Mouse (Mus musculus) forebrain, embryonic 14.5 days (tissue): ENCODE data around the gene Ddx18. TPM values are rescaled to one million over a fixed set of nuclear protein-coding genes. Genes with fewer than 3 reads are reported as not detected.

Experiments
- ATAC-seq: fragments of 200-750 bp; cut with Nextera tagmentation; 2 replicates; pipeline ENCODE4 v1.8.0; 2017; ENCODE audit warnings: mild to moderate bottlenecking, moderate library complexity
- DNase-seq: peaks from one replicate; pipeline ENCODE4 v3.0.0-alpha.2; 2015; ENCODE audit warnings: low spot score
- H3K27ac ChIP-seq: fragments of 300-500 bp; sonication (generic); 2 replicates; pipeline ENCODE4 v1.5.1; 2014; ENCODE audit warnings: low read depth, mild to moderate bottlenecking, control low read depth, low read length, moderate library complexity
- H3K27me3 ChIP-seq: fragments of 300-500 bp; sonication (generic); replicated peaks from 2 replicates; pipeline ENCODE4 v1.6.1; 2014; ENCODE audit warnings: low read length, control low read depth, mixed read lengths; ENCODE audit not compliant: control insufficient read depth, insufficient read depth
- H3K36me3 ChIP-seq: fragments of 300-500 bp; sonication (generic); 2 replicates; pipeline ENCODE4 v1.6.1; 2014; ENCODE audit warnings: low read length, control low read depth; ENCODE audit not compliant: control insufficient read depth, insufficient read depth
- H3K4me1 ChIP-seq: fragments of 300-500 bp; sonication (generic); 2 replicates; pipeline ENCODE4 v1.6.1; 2014; ENCODE audit warnings: antibody characterized with exemption, low read length, control low read depth; ENCODE audit not compliant: control insufficient read depth, insufficient read depth
- H3K4me2 ChIP-seq: fragments of 300-500 bp; sonication (generic); 2 replicates; pipeline ENCODE4 v1.6.1; 2014; ENCODE audit warnings: mild to moderate bottlenecking, control low read depth, low read length
- H3K4me3 ChIP-seq: fragments of 300-500 bp; sonication (generic); 2 replicates; pipeline ENCODE4 v1.5.1; 2014; ENCODE audit warnings: low read depth, low read length, control low read depth
- H3K9ac ChIP-seq: fragments of 300-500 bp; sonication (generic); 2 replicates; pipeline ENCODE4 v1.6.1; 2014; ENCODE audit warnings: mild to moderate bottlenecking, low read length, control low read depth, moderate library complexity
- H3K9me3 ChIP-seq: fragments of 300-500 bp; sonication (generic); replicated peaks from 2 replicates; pipeline ENCODE4 v1.6.1; 2016; ENCODE audit warnings: low read length, control low read depth, mixed read lengths; ENCODE audit not compliant: control insufficient read depth
- WGBS: fragments of 180-500 bp; shearing (Covaris S2); extraction: QIAGEN DNeasy Blood & Tissue Kit; methylation state at CpG from one replicate; pipeline ENCODE4 v1.1.7; 2014; 5-methylcytosine and 5-hydroxymethylcytosine counted together
- polyA plus RNA-seq: library from polyadenylated mRNA; unstranded; fragments of >200 nt; fragmentation: Nextera tagmentation; extraction: Ambion mirVana; gene quantifications from 2 replicates; pipeline ENCODE4 v1.2.1, GENCODE M21; 2014

The Ddx18 gene
- polyA plus RNA-seq, 1 experiment from 2014 or later, result 46.7 TPM

GRCm38 (mm10) chr1:121540361-121540760, 27.4 kb downstream of the Ddx18 start:
- 59% methylated on average over 8 of the region's 8 CpGs for WGBS
- H3K4me2 ChIP-seq, result no peak overlapping the region
- no peak overlapping the region for H3K9ac ChIP-seq
- no peaks in the 10 kb centered on the region for H3K36me3 ChIP-seq
- H3K27me3 ChIP-seq, result no peaks in the 10 kb centered on the region
- H3K27ac ChIP-seq, result no peak overlapping the region
- no peaks in the 10 kb centered on the region for H3K4me1 ChIP-seq
- ATAC-seq (no peak), DNase-seq (no peak)
- no peak overlapping the region for H3K4me3 ChIP-seq
- H3K9me3 ChIP-seq, result no peaks in the 10 kb centered on the region

- Histone ChIP-seq H3K27me3 (peaks cover 19% of the 10 kb centered on the region), H3K9me3 (no peaks in the 10 kb centered on the region), H3K27ac (no peak overlapping the region), H3K9ac (no peak overlapping the region), H3K4me1 (peaks cover 8% of the 10 kb centered on the region; the same call in 1 of the 2 replicates), H3K36me3 (no peaks in the 10 kb centered on the region), H3K4me3 (no peak overlapping the region), H3K4me2 (no peak overlapping the region)
- WGBS, result 78% methylated on average over 7 of the region's 7 CpGs
- DNase-seq (no peak), ATAC-seq (no peak)
Observed at GRCm38 (mm10) chr1:121531439-121531838, 36.4 kb downstream of the Ddx18 start.

GRCm38 (mm10) chr1:121529286-121529685, 38.5 kb downstream of the Ddx18 start:
- peaks cover 8% of the 10 kb centered on the region; the same call in 1 of the 2 replicates for H3K4me1 ChIP-seq
- H3K9me3 ChIP-seq, result no peaks in the 10 kb centered on the region
- H3K27me3 ChIP-seq, result peaks cover 19% of the 10 kb centered on the region
- H3K4me2 ChIP-seq, result no peak overlapping the region
- H3K36me3 ChIP-seq, result no peaks in the 10 kb centered on the region
- WGBS, result 94% methylated on average over 6 of the region's 6 CpGs
- H3K4me3 ChIP-seq, result no peak overlapping the region
- ATAC-seq (no peak), DNase-seq (no peak)
- no peak overlapping the region for H3K27ac ChIP-seq
- no peak overlapping the region for H3K9ac ChIP-seq

- Histone ChIP-seq H3K36me3 (no peaks in the 10 kb centered on the region), H3K27me3 (peaks cover 19% of the 10 kb centered on the region), H3K4me2 (peak within 1 kb of the TSS; percentile 65), H3K9ac (peak within 1 kb of the TSS; percentile 17; the same call in 1 of the 2 replicates), H3K4me3 (peak within 1 kb of the TSS; percentile 29), H3K27ac (no peak within 1 kb of the TSS), H3K4me1 (peaks cover 8% of the 10 kb centered on the region; the same call in 1 of the 2 replicates), H3K9me3 (no peaks in the 10 kb centered on the region)
- WGBS, result 4% methylated on average over 11 of the region's 11 CpGs
- ATAC-seq (peak; percentile 96), DNase-seq (peak; percentile 77)
Observed at GRCm38 (mm10) chr1:121528399-121528720, 39.4 kb downstream of the Ddx18 start, which contains the start of gene Htr5b. TSS of gene Htr5b (minus strand) at chr1:121528465.

GRCm38 (mm10) chr1:121527600-121528398, 40.0 kb downstream of the Ddx18 start:
- H3K27me3 ChIP-seq, result peaks cover 19% of the 10 kb centered on the region
- DNase-seq (peak; percentile 14), ATAC-seq (peak; percentile 37; the same call in 1 of the 2 replicates)
- peak overlapping the region; percentile 17; the same call in 1 of the 2 replicates for H3K9ac ChIP-seq
- peak overlapping the region; percentile 65 for H3K4me2 ChIP-seq
- peak overlapping the region; percentile 29 for H3K4me3 ChIP-seq
- H3K9me3 ChIP-seq, result no peaks in the 10 kb centered on the region
- H3K36me3 ChIP-seq, result no peaks in the 10 kb centered on the region
- H3K27ac ChIP-seq, result no peak overlapping the region
- 12% methylated on average over 55 of the region's 55 CpGs for WGBS
- H3K4me1 ChIP-seq, result peaks cover 8% of the 10 kb centered on the region; the same call in 1 of the 2 replicates

GRCm38 (mm10) chr1:121527061-121527460, 40.7 kb downstream of the Ddx18 start:
- Histone ChIP-seq H3K4me2 (peak overlapping the region; percentile 65), H3K9ac (no peak overlapping the region), H3K27me3 (peaks cover 19% of the 10 kb centered on the region), H3K4me3 (peak overlapping the region; percentile 29), H3K4me1 (peaks cover 8% of the 10 kb centered on the region; the same call in 1 of the 2 replicates), H3K36me3 (no peaks in the 10 kb centered on the region), H3K27ac (no peak overlapping the region), H3K9me3 (no peaks in the 10 kb centered on the region)
- DNase-seq (no peak), ATAC-seq (no peak)
- 54% methylated on average over 17 of the region's 17 CpGs for WGBS

GRCm38 (mm10) chr1:121518609-121519008, 49.2 kb downstream of the Ddx18 start:
- H3K27me3 ChIP-seq, result no peaks in the 10 kb centered on the region
- no peak overlapping the region for H3K9ac ChIP-seq
- WGBS, result 71% methylated on average over 1 of the region's 1 CpGs
- no peaks in the 10 kb centered on the region for H3K36me3 ChIP-seq
- H3K4me3 ChIP-seq, result no peak overlapping the region
- DNase-seq (no peak), ATAC-seq (no peak)
- no peaks in the 10 kb centered on the region for H3K4me1 ChIP-seq
- no peak overlapping the region for H3K27ac ChIP-seq
- H3K4me2 ChIP-seq, result no peak overlapping the region
- H3K9me3 ChIP-seq, result no peaks in the 10 kb centered on the region

- Histone ChIP-seq H3K9me3 (no peaks in the 10 kb centered on the region), H3K4me3 (no peak overlapping the region), H3K27ac (no peak overlapping the region), H3K36me3 (no peaks in the 10 kb centered on the region), H3K4me2 (no peak overlapping the region), H3K4me1 (no peaks in the 10 kb centered on the region), H3K27me3 (no peaks in the 10 kb centered on the region), H3K9ac (no peak overlapping the region)
- DNase-seq (no peak), ATAC-seq (no peak)
- 92% methylated on average over 2 of the region's 2 CpGs for WGBS
Observed at GRCm38 (mm10) chr1:121511966-121512365, 55.8 kb downstream of the Ddx18 start.

- H3K4me2 ChIP-seq, result no peak overlapping the region
- DNase-seq (peak; percentile 35), ATAC-seq (no peak; the same call in 1 of the 2 replicates)
- no peak overlapping the region for H3K27ac ChIP-seq
- H3K9me3 ChIP-seq, result no peaks in the 10 kb centered on the region
- no peaks in the 10 kb centered on the region for H3K27me3 ChIP-seq
- no peaks in the 10 kb centered on the region for H3K4me1 ChIP-seq
- H3K9ac ChIP-seq, result no peak overlapping the region
- H3K36me3 ChIP-seq, result no peaks in the 10 kb centered on the region
- WGBS, result 10% methylated on average over 2 of the region's 2 CpGs
- H3K4me3 ChIP-seq, result no peak overlapping the region
Observed at GRCm38 (mm10) chr1:121511186-121511585, 56.6 kb downstream of the Ddx18 start.
